Mouse (Mus musculus): ENCODE measurements at regions not wholly inside any gene's neighbourhood (a gene's known extent, or its start where the extent isn't known, plus 50 kb on each side); places are given as distances from the start of the nearest gene placed in this dataset.

- H3K27ac ChIP-seq (ENCODE audit: low read depth), result no peak overlapping the region
- H3K9ac ChIP-seq (replicated peaks; ENCODE audit: low read depth, low read length), result no peak overlapping the region
- no peak for TF ChIP-seq CTCF (IDR thresholded peaks at IDR 0.05; ENCODE audit: low read depth)
- no peak for TF ChIP-seq EP300 (IDR thresholded peaks at IDR 0.05; ENCODE audit: low read depth)
- H3K27me3 ChIP-seq (ENCODE audit: control insufficient read depth, insufficient read depth, low read length), result no peaks in the 10 kb centered on the region
- ATAC-seq (ENCODE audit: insufficient read depth, low read depth) (no peak), DNase-seq (ENCODE audit: low spot score) (no peak)
- H3K9me3 ChIP-seq (replicated peaks; ENCODE audit: control insufficient read depth, low read length), result no peaks in the 10 kb centered on the region
- 80% methylated on average over 5 of the region's 5 CpGs for WGBS
- H3K36me3 ChIP-seq (replicated peaks; ENCODE audit: control insufficient read depth, insufficient read depth, low read length), result no peaks in the 10 kb centered on the region
- no peak overlapping the region for H3K4me3 ChIP-seq (ENCODE audit: low read depth, low read length)
- no peak overlapping the region for H3K4me2 ChIP-seq (ENCODE audit: low read depth, low read length)
- H3K4me1 ChIP-seq (ENCODE audit: control insufficient read depth, insufficient read depth), result no peaks in the 10 kb centered on the region
Observed at GRCm38 (mm10) chr8:126212802-126213201, 85.6 kb upstream of the Slc35f3 start.

- 57% methylated on average over 1 of the region's 1 CpGs for WGBS
- H3K4me2 ChIP-seq (ENCODE audit: low read depth, low read length), result no peak overlapping the region
- H3K9ac ChIP-seq (replicated peaks; ENCODE audit: low read depth, low read length), result no peak overlapping the region
- no peaks in the 10 kb centered on the region for H3K4me1 ChIP-seq (ENCODE audit: control insufficient read depth, insufficient read depth)
- no peaks in the 10 kb centered on the region for H3K36me3 ChIP-seq (replicated peaks; ENCODE audit: control insufficient read depth, insufficient read depth, low read length)
- TF ChIP-seq CTCF (IDR thresholded peaks at IDR 0.05; ENCODE audit: low read depth) (no peak), EP300 (IDR thresholded peaks at IDR 0.05; ENCODE audit: low read depth) (no peak)
- H3K27me3 ChIP-seq (ENCODE audit: control insufficient read depth, insufficient read depth, low read length), result no peaks in the 10 kb centered on the region
- H3K4me3 ChIP-seq (ENCODE audit: low read depth, low read length), result no peak overlapping the region
- ATAC-seq (ENCODE audit: insufficient read depth, low read depth), result no peak
- H3K9me3 ChIP-seq (replicated peaks; ENCODE audit: control insufficient read depth, low read length), result no peaks in the 10 kb centered on the region
- no peak overlapping the region for H3K27ac ChIP-seq (ENCODE audit: low read depth)
- no peak for DNase-seq (ENCODE audit: low spot score)
Observed at GRCm38 (mm10) chr8:126214571-126214970, 83.8 kb upstream of the Slc35f3 start.

GRCm38 (mm10) chr8:126216391-126216790 lies 82.0 kb upstream of the Slc35f3 start:
- Histone ChIP-seq H3K4me3 (ENCODE audit: low read depth, low read length) (no peak overlapping the region), H3K4me2 (ENCODE audit: low read depth, low read length) (no peak overlapping the region), H3K9me3 (replicated peaks; ENCODE audit: control insufficient read depth, low read length) (no peaks in the 10 kb centered on the region), H3K9ac (replicated peaks; ENCODE audit: low read depth, low read length) (no peak overlapping the region), H3K36me3 (replicated peaks; ENCODE audit: control insufficient read depth, insufficient read depth, low read length) (no peaks in the 10 kb centered on the region), H3K4me1 (ENCODE audit: control insufficient read depth, insufficient read depth) (no peaks in the 10 kb centered on the region), H3K27me3 (ENCODE audit: control insufficient read depth, insufficient read depth, low read length) (no peaks in the 10 kb centered on the region), H3K27ac (ENCODE audit: low read depth) (no peak overlapping the region)
- ATAC-seq (ENCODE audit: insufficient read depth, low read depth), result no peak
- TF ChIP-seq EP300 (IDR thresholded peaks at IDR 0.05; ENCODE audit: low read depth) (no peak), CTCF (IDR thresholded peaks at IDR 0.05; ENCODE audit: low read depth) (no peak)
- WGBS, result 72% methylated on average over 5 of the region's 5 CpGs
- DNase-seq (ENCODE audit: low spot score), result no peak

GRCm38 (mm10) chr8:126221631-126222030 lies 76.7 kb upstream of the Slc35f3 start:
- Histone ChIP-seq H3K9me3 (replicated peaks; ENCODE audit: control insufficient read depth, low read length) (no peaks in the 10 kb centered on the region), H3K9ac (replicated peaks; ENCODE audit: low read depth, low read length) (no peak overlapping the region), H3K4me3 (ENCODE audit: low read depth, low read length) (no peak overlapping the region), H3K36me3 (replicated peaks; ENCODE audit: control insufficient read depth, insufficient read depth, low read length) (no peaks in the 10 kb centered on the region), H3K27me3 (ENCODE audit: control insufficient read depth, insufficient read depth, low read length) (no peaks in the 10 kb centered on the region), H3K27ac (ENCODE audit: low read depth) (no peak overlapping the region), H3K4me1 (ENCODE audit: control insufficient read depth, insufficient read depth) (no peaks in the 10 kb centered on the region), H3K4me2 (ENCODE audit: low read depth, low read length) (no peak overlapping the region)
- ATAC-seq (ENCODE audit: insufficient read depth, low read depth) (no peak), DNase-seq (ENCODE audit: low spot score) (no peak)
- WGBS, result 63% methylated on average over 1 of the region's 1 CpGs
- TF ChIP-seq CTCF (IDR thresholded peaks at IDR 0.05; ENCODE audit: low read depth) (no peak; the same call in 1 of the 2 replicates), EP300 (IDR thresholded peaks at IDR 0.05; ENCODE audit: low read depth) (no peak)

GRCm38 (mm10) chr8:126231801-126232200 lies 66.6 kb upstream of the Slc35f3 start:
- Histone ChIP-seq H3K27me3 (ENCODE audit: control insufficient read depth, insufficient read depth, low read length) (0 out of 2 replicates have a peak, but pooled peaks cover 2% of the 10 kb centered on the region), H3K4me1 (ENCODE audit: control insufficient read depth, insufficient read depth) (no peaks in the 10 kb centered on the region), H3K4me3 (ENCODE audit: low read depth, low read length) (no peak overlapping the region), H3K9me3 (replicated peaks; ENCODE audit: control insufficient read depth, low read length) (no peaks in the 10 kb centered on the region), H3K9ac (replicated peaks; ENCODE audit: low read depth, low read length) (no peak overlapping the region), H3K27ac (ENCODE audit: low read depth) (no peak overlapping the region), H3K4me2 (ENCODE audit: low read depth, low read length) (no peak overlapping the region), H3K36me3 (replicated peaks; ENCODE audit: control insufficient read depth, insufficient read depth, low read length) (no peaks in the 10 kb centered on the region)
- TF ChIP-seq CTCF (IDR thresholded peaks at IDR 0.05; ENCODE audit: low read depth) (no peak), EP300 (IDR thresholded peaks at IDR 0.05; ENCODE audit: low read depth) (no peak)
- ATAC-seq (ENCODE audit: insufficient read depth, low read depth) (no peak), DNase-seq (ENCODE audit: low spot score) (no peak)
- 83% methylated on average over 1 of the region's 1 CpGs for WGBS

- no peaks in the 10 kb centered on the region for H3K36me3 ChIP-seq (replicated peaks; ENCODE audit: control insufficient read depth, insufficient read depth, low read length)
- H3K27me3 ChIP-seq (ENCODE audit: control insufficient read depth, insufficient read depth, low read length), result 0 out of 2 replicates have a peak, but pooled peaks cover 2% of the 10 kb centered on the region
- no peaks in the 10 kb centered on the region for H3K9me3 ChIP-seq (replicated peaks; ENCODE audit: control insufficient read depth, low read length)
- TF ChIP-seq CTCF (IDR thresholded peaks at IDR 0.05; ENCODE audit: low read depth) (no peak), EP300 (IDR thresholded peaks at IDR 0.05; ENCODE audit: low read depth) (no peak)
- H3K4me1 ChIP-seq (ENCODE audit: control insufficient read depth, insufficient read depth), result no peaks in the 10 kb centered on the region
- DNase-seq (ENCODE audit: low spot score) (no peak), ATAC-seq (ENCODE audit: insufficient read depth, low read depth) (no peak)
- no peak overlapping the region for H3K27ac ChIP-seq (ENCODE audit: low read depth)
- WGBS, result 61% methylated on average over 7 of the region's 7 CpGs
- H3K4me3 ChIP-seq (ENCODE audit: low read depth, low read length), result no peak overlapping the region
- H3K9ac ChIP-seq (replicated peaks; ENCODE audit: low read depth, low read length), result no peak overlapping the region
- H3K4me2 ChIP-seq (ENCODE audit: low read depth, low read length), result no peak overlapping the region
Observed at GRCm38 (mm10) chr8:126232521-126232920, 65.8 kb upstream of the Slc35f3 start.
